Mouse (Mus musculus): ENCODE measurements around the gene Ddc. TPM values are rescaled to one million over a fixed set of nuclear protein-coding genes. Genes with fewer than 3 reads are reported as not detected.

Gene Ddc
- total RNA-seq (2015) (not detected in 2 replicates), total RNA-seq (2017) (not detected in 2 replicates)

DNA sequence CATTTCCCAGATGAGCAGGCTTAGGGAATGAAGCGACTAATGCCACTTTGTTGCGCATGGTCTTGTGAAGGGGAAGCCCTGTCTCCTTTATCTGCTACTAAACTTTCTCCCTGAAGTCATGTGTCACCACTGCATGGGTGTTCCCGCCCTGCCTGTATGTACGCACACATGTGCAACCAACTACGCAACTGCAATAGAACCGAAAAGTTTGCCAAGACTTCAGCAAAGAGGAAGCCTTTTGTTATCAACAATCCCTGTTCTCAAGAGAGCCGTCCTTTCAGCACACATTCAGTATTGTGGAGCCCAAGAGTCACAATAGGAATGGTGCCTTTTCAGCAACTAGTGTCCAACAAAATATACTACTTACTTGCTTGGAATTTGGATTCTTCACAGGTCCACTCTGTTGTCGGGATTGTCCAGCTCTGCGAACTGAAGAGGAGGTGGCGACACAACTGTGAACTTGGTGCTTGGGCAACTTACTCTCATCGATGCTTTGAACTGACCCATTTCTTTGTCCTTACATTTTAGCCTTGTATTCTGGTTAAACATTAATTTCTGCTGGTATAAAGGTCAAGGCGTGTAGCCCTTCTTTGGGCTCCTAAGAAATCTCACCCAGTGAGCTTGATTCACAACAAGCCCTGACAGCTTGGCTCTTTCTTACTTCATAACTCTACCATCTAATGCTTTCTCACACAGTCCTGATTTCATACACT lies at the start of gene Ddc:
TSS of gene Ddc (minus strand) at position 500 of the 713 bp plus-strand sequence.
- peak; percentile 58 for ATAC-seq (replicated peaks; ENCODE audit: poor library complexity)

DNA sequence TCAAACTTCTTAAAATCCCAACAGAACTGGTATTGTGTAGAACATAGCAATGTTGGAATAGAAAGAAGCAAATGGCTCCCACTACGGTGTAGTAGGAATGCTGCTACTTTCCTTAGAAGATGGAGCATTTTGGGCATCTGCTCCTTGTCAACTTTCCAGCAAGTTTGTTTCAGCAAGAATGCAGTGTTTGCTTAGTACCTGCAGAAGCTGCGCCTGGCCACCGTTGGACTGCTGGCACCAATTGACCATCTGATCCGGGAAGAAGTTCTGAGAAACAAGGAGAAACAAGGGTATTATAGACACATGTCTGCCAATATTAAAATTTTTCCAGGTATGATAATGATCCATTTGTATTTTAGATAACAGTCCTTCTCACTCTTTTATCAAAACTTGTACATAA lies 47.8 kb upstream of the Ddc start:
- no peak for ATAC-seq (replicated peaks; ENCODE audit: poor library complexity)

DNA sequence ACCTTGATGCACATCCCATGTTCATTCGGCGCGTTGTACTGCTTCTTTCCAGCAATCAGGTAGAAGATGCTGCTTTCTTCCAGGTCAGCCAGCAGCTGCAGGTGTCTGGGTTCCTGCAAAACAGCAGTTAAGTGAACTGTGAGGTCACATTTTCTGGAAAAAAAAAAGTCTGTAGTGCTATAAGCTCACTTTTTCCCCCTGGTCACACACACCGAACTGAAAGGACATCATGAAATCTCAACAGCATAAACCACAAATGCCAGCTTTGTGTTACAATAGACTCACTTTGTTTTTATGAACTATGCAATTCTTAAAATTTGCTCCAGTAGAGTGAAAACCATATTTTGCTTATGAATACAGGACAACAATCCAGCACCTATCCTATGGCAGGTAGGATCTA lies 46.9 kb upstream of the Ddc start:
- no peak for ATAC-seq (replicated peaks; ENCODE audit: poor library complexity)

DNA sequence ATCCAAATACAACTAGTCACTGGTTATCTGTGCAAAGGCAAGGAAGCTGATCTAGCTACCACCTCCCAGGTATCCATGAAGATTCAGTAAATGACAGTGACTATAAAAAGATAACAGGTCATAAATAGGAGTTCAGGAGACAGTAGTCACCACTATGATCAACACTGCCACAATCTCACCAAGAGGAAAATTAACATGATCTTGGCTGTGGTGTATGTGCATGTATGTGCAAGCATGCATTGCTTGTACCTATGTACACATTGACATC lies 46.1 kb upstream of the Ddc start:
- no peak for ATAC-seq (replicated peaks; ENCODE audit: poor library complexity)

DNA sequence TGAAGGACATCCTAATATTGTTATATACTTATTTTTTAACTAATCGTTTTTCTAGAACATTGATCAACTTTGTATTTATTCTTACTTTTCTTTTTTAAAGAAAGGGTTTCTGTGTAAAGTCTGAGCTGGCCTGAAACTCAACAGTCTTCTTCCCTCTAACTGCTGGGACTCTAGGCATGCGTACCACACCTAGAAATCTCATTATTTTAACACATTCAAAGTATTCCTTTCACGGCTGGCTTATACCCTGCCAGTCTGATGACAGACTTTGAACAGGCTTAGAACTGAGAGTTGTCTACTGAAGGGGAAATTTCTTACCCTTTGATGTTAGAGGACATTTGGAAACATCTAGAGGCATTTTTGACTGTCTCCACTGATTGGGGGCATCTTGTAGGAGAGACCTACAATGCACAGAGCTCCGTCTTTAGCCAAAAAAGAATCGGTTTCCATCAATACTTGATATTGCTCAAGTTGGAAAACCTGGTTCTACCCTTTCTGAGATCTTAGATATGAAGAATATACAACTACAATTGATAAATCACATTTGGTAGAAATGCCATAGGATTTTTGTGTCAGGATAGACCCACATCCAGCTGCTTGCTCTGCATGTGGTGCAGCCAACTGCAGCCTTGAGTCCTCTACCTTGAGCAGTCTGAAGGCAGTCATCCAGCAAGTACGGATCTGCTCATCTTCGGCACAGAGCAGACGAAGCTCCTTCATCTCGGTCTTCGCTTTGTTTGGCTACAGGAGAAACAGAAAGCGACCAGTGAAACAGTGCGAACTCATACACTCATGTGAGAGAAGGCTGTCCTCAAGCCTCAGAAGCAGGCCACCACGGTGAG lies 45.5 kb upstream of the Ddc start:
- ATAC-seq (replicated peaks; ENCODE audit: poor library complexity), result no peak

DNA sequence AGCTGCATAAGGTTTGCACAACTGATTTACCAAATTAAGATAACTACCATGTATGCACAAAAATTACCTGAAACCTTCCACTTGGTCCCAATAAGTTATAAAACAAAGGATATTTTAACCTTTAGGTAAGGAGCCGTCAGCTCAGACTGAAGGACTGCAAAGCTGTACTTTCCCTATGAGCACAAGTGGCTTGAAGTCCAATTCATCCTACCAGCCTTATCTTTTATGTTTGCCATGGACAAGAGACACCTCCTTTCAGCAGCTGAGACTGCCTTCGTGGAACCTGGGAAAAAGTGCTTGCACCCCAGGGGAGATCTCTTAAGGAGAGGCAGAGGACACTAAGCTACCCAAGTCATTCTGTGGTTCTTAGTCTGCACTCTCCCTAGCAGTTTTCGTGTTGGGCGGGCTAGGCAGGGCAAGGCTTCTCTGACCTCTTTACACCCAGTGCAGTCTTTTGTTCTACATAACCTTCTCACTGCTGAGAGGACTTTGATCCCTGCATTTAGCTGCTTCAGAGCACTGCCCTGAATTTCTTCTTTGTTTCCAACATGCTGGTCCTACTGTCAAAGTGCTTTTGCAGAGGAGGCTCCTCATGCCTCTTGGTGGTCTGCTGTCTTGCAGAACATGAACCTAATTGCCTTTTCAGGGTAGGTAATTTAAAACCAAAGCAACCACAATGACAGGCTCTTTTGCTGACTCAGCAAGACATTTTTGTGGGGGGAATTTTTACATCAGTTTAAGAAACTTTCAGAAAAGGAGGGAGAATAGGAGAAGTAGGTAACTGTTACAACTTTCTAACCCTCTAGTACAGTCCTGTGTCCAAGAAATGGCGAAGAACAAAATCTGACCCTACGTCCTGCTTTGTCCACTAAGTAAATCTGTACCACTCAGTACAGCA lies 44.6 kb upstream of the Ddc start:
- no peak for ATAC-seq (replicated peaks; ENCODE audit: poor library complexity)

DNA sequence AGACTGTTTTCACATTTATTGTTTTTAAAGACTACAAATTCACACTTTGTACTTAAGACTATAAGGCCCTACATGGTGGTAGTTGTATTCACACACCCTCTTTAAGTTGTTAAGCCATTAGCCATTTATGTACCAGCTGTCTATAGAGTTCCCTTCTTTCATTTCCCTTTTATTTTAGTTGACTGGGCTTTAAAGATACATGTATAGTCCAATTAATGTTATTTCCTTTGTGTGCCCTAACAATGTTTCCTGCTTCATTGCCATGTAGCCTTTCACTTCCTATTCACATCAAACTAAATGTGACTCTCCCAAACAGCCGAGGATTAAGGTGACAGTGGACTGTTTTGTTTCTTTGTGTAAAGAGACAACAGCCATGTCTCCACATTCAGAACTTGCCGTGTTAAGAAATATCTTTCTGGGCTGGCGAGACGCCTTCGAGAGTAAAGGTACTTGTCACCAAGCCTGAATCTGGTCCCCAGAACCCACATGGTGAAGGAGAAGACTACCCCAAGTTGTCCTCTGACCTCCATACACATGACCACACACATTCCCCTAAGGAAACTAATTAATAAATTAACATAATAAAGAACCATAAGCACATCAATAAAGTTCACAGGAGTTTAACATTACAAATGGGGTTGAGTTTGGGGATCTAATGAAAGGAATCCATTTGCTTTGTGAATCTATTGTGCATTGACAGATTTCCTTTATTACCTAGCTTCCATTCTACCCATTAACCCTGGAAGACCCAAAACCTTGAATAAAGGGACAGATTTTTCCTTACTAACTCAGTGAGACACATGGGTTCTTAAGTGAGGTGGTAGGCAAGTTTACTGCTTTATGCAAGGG lies 43.1 kb upstream of the Ddc start:
- ATAC-seq (replicated peaks; ENCODE audit: poor library complexity), result peak; percentile 66

DNA sequence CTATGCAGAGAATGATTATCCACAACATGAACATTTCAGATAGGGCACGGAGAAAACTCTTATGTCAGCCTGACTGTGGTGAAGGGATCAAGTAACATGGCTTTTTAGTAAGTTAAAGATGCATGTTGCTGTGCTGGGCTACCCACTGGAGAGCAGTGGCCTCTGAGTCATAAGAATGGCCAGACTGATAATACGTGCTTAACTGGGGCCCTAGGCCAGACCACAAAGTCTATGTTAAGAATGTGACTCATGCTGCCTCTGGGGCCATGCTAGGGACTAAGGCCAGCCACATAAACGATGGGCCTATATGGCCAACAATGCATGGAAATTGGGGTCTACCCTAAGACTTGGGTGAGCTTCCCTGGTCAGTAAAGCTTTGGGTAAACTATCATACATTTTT lies 41.7 kb upstream of the Ddc start:
- ATAC-seq (replicated peaks; ENCODE audit: poor library complexity), result 0 out of 2 replicates have a peak, but pooled peaks have one; percentile 42

DNA sequence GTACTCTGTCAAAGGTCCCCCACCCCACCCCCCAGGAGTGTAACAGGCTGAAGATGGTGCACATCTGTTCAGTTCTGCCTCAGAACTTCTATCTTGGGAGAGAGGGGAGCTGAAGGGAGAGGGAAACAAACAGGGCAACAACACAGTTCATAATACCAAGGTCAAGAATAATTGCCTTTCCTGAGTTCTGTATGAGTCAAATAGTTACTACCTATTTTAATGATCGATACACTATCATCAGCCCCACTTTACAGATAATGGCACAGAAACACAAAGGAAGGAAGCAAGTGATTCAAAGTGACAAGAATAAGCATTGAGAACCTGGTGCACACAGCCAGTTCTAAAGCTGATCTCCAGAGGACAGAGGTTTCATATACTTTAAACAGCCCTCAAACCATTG lies 40.6 kb upstream of the Ddc start:
- ATAC-seq (replicated peaks; ENCODE audit: poor library complexity), result no peak

DNA sequence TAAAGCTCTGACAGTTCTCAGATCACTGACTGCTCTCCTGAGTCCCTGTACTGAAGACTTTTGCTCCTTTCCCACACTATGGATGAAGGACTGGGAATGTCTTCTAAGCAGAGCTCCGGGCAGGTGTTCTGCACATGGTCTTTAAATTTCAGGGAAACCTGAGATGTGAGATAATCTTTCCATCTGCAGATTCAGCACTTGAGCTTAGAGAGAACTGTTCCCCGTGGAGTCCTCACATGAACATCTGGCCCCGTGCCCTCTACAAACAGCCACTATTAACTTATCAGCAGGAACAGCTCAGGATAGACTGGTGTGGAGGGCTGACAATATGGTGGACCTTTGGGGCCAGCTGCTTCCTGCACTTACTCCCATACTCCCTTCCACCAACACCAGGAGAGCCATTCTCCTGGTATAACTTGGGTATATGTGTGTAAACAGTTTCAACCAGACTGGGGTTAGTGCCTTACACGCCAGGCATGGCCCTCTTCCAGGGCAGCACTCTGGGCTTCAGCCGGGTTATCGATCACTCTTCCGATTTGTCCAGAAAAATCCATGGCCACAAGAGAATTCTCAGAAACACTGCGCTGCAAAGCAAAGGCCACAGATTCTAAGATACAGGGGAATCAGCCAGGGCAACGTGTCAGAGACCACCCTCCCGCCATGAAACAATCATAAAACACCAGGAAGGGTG lies 39.5 kb upstream of the Ddc start:
- no peak for ATAC-seq (replicated peaks; ENCODE audit: poor library complexity)

DNA sequence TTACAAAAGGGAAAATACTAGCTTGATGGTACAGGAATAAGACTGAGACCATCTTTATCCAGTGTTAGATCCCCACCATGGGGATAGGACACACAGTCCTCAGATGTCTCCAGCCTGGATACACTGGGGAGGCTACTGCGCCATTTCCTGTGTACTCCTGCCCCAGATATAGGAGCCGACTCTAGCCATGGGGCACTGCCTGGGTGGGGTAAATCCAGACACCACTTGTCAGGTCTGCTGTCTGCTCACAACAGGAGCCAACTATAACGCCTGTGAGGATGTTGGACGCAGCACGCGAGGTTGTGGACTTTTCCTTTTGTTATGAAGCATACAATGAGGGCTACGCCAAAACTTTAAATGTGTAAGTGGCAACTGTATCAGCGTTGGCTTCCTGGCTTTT lies 36.9 kb upstream of the Ddc start:
- no peak for ATAC-seq (replicated peaks; ENCODE audit: poor library complexity)

DNA sequence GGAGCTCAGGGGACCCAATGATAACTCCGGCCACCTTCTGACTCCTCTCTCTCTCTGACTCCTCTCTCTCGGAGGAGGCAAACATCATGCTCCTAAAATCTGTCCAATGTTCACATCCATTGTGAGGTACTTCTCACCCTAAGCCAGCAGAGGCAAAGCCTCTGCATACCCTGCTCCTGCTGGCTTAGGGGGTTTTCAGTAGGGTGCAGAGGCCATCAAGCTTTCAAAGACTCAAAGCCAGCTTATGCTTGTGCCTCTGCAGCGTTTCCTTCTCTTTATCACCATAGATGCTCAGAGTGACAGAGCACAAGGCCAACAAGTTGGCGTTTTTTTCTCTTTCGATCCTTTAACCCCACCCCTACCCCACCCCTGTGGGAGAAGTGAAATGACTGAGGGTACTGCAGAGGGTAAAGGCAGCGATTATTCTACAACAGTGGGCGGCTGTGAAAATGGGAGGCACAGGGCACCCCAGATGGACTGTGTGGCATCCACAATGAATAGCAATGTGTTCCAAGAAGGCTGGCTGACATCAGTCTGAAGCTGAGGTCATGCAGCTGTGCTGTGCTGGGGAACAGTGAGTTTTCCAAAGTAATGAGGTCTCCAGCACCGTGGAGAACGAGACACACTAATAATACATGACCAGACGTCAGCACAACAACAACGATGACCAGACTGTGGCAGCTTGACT lies 34.3 kb upstream of the Ddc start:
- ATAC-seq (replicated peaks; ENCODE audit: poor library complexity), result no peak

DNA sequence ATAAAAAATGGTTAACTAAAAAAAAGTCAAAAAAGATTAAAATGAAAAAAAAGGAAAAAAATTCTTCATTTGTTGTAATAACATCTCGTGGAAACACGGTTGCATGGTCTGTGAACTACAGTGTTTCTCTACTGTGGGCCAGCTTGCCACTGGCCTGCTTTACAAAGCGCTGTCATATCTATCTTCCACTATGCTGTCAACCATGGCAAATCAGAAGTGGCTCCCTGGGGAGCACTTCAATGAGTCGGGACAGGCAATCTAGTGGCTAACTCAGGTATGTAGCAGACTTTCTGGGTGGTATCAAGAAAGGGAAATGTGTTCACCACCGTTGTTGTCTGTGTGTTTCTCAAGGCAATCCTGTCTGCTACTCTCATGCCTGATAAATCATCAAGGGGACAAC lies 33.7 kb upstream of the Ddc start:
- ATAC-seq (replicated peaks; ENCODE audit: poor library complexity), result no peak

DNA sequence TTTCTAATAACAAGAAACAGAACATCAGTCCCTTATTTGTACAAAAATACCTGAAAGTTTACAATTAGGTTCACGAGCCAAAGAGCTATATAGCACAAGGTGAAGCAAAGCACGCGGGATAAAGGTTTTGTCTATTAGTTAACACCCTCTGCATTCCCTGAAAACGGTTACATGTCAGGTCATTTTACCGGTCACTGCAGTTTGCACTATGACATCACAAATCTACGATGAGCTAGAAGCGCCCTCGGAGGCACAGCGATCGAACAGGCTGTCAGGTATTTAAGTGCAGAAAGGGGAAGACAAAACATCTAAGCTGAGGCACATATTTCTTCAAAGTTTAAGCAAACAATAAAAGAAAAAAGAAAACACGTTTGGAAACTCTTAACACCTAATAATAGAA lies 32.6 kb upstream of the Ddc start:
- no peak for ATAC-seq (replicated peaks; ENCODE audit: poor library complexity)

DNA sequence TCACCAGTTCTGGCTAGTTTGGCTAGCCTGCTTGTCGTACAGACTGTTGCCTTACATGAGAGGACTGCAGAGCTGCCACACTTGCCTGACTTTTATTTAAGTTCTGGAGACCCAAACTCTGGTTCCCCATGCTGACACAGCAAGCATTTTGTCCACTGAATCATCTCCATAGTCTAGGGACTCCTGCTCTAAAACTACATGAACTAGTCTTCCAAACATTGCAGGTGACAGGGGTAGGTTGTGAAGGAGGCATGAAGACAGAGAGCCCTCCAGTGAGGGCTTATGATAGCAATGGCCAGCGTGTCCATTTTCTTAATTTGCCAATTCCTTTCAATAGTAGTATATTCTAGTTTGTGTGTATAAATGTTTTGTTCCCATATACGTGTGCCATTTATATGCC lies 31.1 kb upstream of the Ddc start:
- ATAC-seq (replicated peaks; ENCODE audit: poor library complexity), result no peak

DNA sequence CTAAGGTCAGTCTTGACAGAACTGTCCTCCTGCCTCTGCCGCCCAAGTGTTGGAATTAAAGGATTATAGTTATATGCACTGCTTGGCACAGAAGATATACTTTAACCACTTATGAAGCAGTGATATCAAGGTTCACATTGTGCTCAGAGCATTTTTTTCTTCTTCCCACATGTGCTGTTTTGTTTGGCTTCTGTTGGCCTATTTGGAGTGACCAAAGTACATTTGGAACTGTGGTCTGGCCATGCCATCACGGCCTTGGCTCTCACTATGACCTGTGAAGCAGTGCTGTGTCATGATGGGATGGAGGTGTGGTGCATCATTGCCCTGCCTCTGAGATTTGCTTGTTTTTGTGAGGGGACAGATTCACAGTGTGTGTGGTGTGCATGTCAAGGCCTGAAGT lies 30.6 kb upstream of the Ddc start:
- ATAC-seq (replicated peaks; ENCODE audit: poor library complexity), result no peak

DNA sequence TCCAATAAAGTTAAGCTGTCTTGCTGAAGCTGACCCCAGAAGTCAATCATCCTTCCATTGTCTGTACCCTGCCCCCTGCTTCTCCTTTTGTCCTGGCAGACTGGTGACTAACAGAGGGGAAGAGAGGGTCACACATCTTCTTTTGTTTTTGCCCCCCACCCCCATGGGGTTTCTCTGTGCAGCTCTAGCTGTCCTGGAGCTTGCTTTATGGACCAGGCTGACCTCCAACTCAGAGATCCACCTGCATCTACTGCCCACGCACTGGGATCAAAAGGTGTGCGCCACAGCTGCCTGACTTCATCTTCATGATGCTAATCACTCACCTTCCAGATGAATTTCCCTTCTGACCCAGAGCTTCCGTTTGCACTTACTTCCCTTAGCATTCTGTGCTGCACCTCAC lies 26.0 kb upstream of the Ddc start:
- no peak for ATAC-seq (replicated peaks; ENCODE audit: poor library complexity)

DNA sequence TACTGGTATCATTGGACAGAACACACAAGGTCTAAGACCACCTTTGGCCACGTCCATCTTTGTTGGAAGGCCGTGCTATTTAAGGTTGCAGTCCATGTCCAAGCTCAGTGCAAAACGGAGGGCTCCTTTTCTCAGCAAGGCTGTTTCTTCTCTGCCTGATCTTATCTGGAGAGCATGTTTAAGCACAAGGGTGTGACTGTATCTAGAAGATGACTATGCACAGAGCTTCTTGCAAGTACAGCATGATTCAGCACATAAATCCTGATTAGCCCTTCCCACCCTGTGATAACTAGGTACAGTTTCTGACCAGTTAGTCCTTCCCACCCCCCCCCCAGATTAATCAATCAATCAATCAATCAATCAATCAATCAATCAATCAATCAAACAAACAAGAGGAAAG lies 25.4 kb upstream of the Ddc start:
- ATAC-seq (replicated peaks; ENCODE audit: poor library complexity), result no peak

DNA sequence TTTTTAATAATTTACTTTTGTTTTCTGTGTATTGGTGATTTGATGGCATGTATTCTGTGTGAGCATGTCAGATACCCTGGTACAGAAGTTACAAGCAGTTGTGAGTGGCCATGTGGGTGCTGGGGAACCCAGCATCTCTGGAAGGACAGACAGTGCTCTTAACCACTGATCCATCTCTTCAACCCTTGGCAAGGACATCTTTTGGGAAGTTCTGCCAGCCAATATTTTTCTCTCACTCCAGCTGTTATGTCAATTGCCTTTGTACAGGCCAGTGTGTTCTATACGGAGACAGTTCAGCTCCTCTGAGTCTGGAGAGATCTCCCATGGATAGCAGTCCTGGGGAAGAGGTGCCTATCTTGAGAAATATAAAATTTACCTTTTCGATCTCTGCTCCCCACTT lies 24.2 kb upstream of the Ddc start:
- ATAC-seq (replicated peaks; ENCODE audit: poor library complexity), result no peak
